Mouse (Mus musculus) liver, adult 2 months (tissue): ENCODE data around the gene Btbd35f28.
"Not testable (repeated sequence)": the region's sequence is repeated elsewhere in the genome, so short reads cannot be mapped to it uniquely, and the experiment has no call there.

ENCODE experiments used
- CTCF ChIP-seq: fragments of 200-500 bp; IDR thresholded peaks from 2 replicates; pipeline ENCODE4 v1.5.1; 2011; ENCODE audit warnings: low read depth, low read length, control low read depth
- POLR2A ChIP-seq: fragments of 200-500 bp; IDR thresholded peaks from 2 replicates; pipeline ENCODE4 v1.6.1; 2011; ENCODE audit warnings: low read length, control low read depth; ENCODE audit not compliant: insufficient read depth; ENCODE audit errors: extremely low read depth

GRCm38 (mm10) chrX:4196276-4196675 is at the start of gene Btbd35f28:
- TF ChIP-seq POLR2A, CTCF: not testable (repeated sequence)
